Mouse (Mus musculus): ENCODE measurements around the gene Ddx39b. TPM values are rescaled to one million over a fixed set of nuclear protein-coding genes. Genes with fewer than 3 reads are reported as not detected.
"Not testable (repeated sequence)": the region's sequence is repeated elsewhere in the genome, so short reads cannot be mapped to it uniquely, and the experiment has no call there.

The Ddx39b gene
- polyA plus RNA-seq, 1 experiment from 2014 or later: 672 TPM

DNA sequence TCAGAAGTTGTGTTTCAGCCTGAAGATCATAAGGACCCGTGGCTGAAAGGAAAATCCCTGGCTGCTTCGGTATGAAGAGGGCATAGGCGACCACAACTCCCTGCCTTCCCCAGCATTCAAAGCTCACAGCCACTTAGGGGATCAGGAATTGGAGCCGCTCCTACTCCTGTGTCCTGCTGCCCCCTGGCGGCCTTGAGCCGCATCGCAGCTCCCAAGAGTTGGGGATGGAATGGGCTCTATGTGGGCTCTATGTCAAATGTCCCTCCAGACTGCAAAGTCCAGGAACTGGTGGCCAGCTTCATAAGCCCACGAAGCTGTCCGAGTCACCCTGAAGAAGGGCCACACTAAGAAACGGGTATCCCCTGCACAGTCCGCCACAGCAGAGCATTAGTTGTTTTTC, 33.2 kb downstream of the Ddx39b start:
- Histone ChIP-seq H3K27ac (ENCODE audit: low read depth, low read length) (no peak overlapping the region), H3K36me3 (ENCODE audit: control insufficient read depth, insufficient read depth, low read length) (no peaks in the 10 kb centered on the region), H3K9ac (ENCODE audit: low read length) (no peak overlapping the region), H3K4me2 (ENCODE audit: low read depth) (no peak overlapping the region), H3K27me3 (ENCODE audit: control insufficient read depth, insufficient read depth, low read length) (0 out of 2 replicates have a peak, but pooled peaks cover 6% of the 10 kb centered on the region), H3K4me1 (ENCODE audit: control insufficient read depth, insufficient read depth, low read length) (no peaks in the 10 kb centered on the region), H3K9me3 (ENCODE audit: control insufficient read depth, low read length) (no peaks in the 10 kb centered on the region), H3K4me3 (ENCODE audit: low read depth, low read length) (no peak overlapping the region)
- ATAC-seq (ENCODE audit: insufficient read depth, low FRiP score, low TSS enrichment): 0 out of 2 replicates have a peak, but pooled peaks have one; percentile 6
- 7% methylated on average over 11 of the region's 11 CpGs for WGBS
- DNase-seq (ENCODE audit: low spot score): peak; percentile 88

DNA sequence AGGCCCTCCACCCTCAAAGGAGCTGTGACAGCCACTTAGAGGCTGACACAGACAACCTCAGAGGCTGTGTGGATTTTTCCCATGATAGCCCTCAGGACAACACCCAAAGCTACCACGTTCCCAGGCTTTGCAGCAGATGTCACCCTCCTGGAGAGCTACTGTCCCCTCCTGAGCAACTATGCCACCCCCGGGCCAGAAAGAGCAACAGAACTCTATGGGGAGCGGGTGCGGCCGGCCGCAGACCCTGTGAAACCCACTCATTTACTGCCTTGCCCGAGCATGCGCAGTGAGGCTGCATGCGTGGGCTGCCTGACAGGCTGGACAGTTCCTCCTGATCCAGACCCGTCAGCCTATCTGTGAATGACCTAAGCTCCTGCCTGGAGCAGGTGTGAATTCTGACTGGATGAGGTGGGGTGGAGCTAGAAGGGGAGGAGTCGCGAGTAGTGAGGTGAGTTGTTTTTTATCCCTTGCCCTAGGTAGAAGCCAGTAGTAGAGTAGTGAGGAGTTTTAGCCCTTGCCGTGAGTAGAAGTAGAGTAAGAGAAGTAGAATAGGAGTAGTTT, 34.8 kb downstream of the Ddx39b start:
- no peaks in the 10 kb centered on the region for H3K9me3 ChIP-seq (ENCODE audit: control insufficient read depth, low read length)
- H3K4me2 ChIP-seq (ENCODE audit: low read depth): no peak overlapping the region
- no peak overlapping the region for H3K4me3 ChIP-seq (ENCODE audit: low read depth, low read length)
- no peak for ATAC-seq (ENCODE audit: insufficient read depth, low FRiP score, low TSS enrichment)
- H3K9ac ChIP-seq (ENCODE audit: low read length): no peak overlapping the region
- WGBS: 21% methylated on average over 13 of the region's 13 CpGs
- H3K36me3 ChIP-seq (ENCODE audit: control insufficient read depth, insufficient read depth, low read length): no peaks in the 10 kb centered on the region
- no peak overlapping the region for H3K27ac ChIP-seq (ENCODE audit: low read depth, low read length)
- H3K4me1 ChIP-seq (ENCODE audit: control insufficient read depth, insufficient read depth, low read length): no peaks in the 10 kb centered on the region
- DNase-seq (ENCODE audit: low spot score): no peak
- H3K27me3 ChIP-seq (ENCODE audit: control insufficient read depth, insufficient read depth, low read length): 0 out of 2 replicates have a peak, but pooled peaks cover 6% of the 10 kb centered on the region

GRCm38 (mm10) chr17:35278049-35278448, 36.5 kb downstream of the Ddx39b start:
- Histone ChIP-seq H3K9ac (ENCODE audit: low read length) (no peak overlapping the region), H3K4me3 (ENCODE audit: low read depth, low read length) (no peak overlapping the region), H3K27ac (ENCODE audit: low read depth, low read length) (no peak overlapping the region), H3K36me3 (ENCODE audit: control insufficient read depth, insufficient read depth, low read length) (no peaks in the 10 kb centered on the region), H3K27me3 (ENCODE audit: control insufficient read depth, insufficient read depth, low read length) (0 out of 2 replicates have a peak, but pooled peaks cover 6% of the 10 kb centered on the region), H3K4me2 (ENCODE audit: low read depth) (no peak overlapping the region), H3K4me1 (ENCODE audit: control insufficient read depth, insufficient read depth, low read length) (no peaks in the 10 kb centered on the region), H3K9me3 (ENCODE audit: control insufficient read depth, low read length) (no peaks in the 10 kb centered on the region)
- 91% methylated on average over 8 of the region's 8 CpGs for WGBS
- ATAC-seq (ENCODE audit: insufficient read depth, low FRiP score, low TSS enrichment) (no peak), DNase-seq (ENCODE audit: low spot score) (no peak)

GRCm38 (mm10) chr17:35278957-35279688, 37.6 kb downstream of the Ddx39b start:
- ATAC-seq (ENCODE audit: insufficient read depth, low FRiP score, low TSS enrichment): no peak
- no peak overlapping the region for H3K9ac ChIP-seq (ENCODE audit: low read length)
- whole genome bisulfite sequencing: 90% methylated on average over 13 of the region's 13 CpGs
- H3K36me3 ChIP-seq (ENCODE audit: control insufficient read depth, insufficient read depth, low read length): no peaks in the 10 kb centered on the region
- no peak for DNase-seq (ENCODE audit: low spot score)
- H3K4me3 ChIP-seq (ENCODE audit: low read depth, low read length): no peak overlapping the region
- no peaks in the 10 kb centered on the region for H3K9me3 ChIP-seq (ENCODE audit: control insufficient read depth, low read length)
- no peak overlapping the region for H3K4me2 ChIP-seq (ENCODE audit: low read depth)
- H3K27me3 ChIP-seq (ENCODE audit: control insufficient read depth, insufficient read depth, low read length): 0 out of 2 replicates have a peak, but pooled peaks cover 6% of the 10 kb centered on the region
- no peaks in the 10 kb centered on the region for H3K4me1 ChIP-seq (ENCODE audit: control insufficient read depth, insufficient read depth, low read length)
- no peak overlapping the region for H3K27ac ChIP-seq (ENCODE audit: low read depth, low read length)

- H3K9ac ChIP-seq (ENCODE audit: low read length): no peak overlapping the region
- whole genome bisulfite sequencing: 78% methylated on average over 3 of the region's 3 CpGs
- H3K27me3 ChIP-seq (ENCODE audit: control insufficient read depth, insufficient read depth, low read length): 0 out of 2 replicates have a peak, but pooled peaks cover 6% of the 10 kb centered on the region
- no peaks in the 10 kb centered on the region for H3K4me1 ChIP-seq (ENCODE audit: control insufficient read depth, insufficient read depth, low read length)
- DNase-seq (ENCODE audit: low spot score) (no peak), ATAC-seq (ENCODE audit: insufficient read depth, low FRiP score, low TSS enrichment) (no peak)
- H3K9me3 ChIP-seq (ENCODE audit: control insufficient read depth, low read length): no peaks in the 10 kb centered on the region
- H3K4me2 ChIP-seq (ENCODE audit: low read depth): no peak overlapping the region
- H3K4me3 ChIP-seq (ENCODE audit: low read depth, low read length): no peak overlapping the region
- H3K36me3 ChIP-seq (ENCODE audit: control insufficient read depth, insufficient read depth, low read length): no peaks in the 10 kb centered on the region
- no peak overlapping the region for H3K27ac ChIP-seq (ENCODE audit: low read depth, low read length)
Observed at GRCm38 (mm10) chr17:35280276-35280675, 38.7 kb downstream of the Ddx39b start.

- Histone ChIP-seq H3K4me1 (ENCODE audit: control insufficient read depth, insufficient read depth, low read length) (no peaks in the 10 kb centered on the region), H3K27ac (ENCODE audit: low read depth, low read length) (no peak overlapping the region)
- ATAC-seq (ENCODE audit: insufficient read depth, low FRiP score, low TSS enrichment): no peak
Observed at GRCm38 (mm10) chr17:35285431-35285830, 43.9 kb downstream of the Ddx39b start.

DNA sequence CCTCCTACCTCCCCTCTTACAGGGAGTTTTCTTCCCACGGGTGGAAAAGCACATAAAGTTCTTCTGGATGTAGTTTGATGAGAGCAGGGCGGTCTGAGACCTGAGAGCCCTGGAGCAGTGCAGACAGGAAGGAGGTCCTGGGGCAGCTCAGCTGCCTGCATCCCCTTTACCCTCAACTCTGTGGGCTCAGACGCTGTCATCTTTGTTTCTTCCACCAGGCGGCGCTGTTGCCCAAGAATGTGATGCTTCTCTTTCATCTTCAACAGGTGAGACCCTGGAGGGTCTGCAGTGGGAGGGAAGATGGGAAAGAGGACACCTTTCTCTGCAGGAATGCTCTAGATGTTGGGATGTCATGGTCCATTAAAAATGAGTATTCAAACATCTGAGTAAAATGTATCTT, 54.2 kb downstream of the Ddx39b start:
- not testable (repeated sequence) for ATAC-seq (ENCODE audit: insufficient read depth, low FRiP score, low TSS enrichment); H3K27me3 ChIP-seq (ENCODE audit: control insufficient read depth, insufficient read depth, low read length); H3K9me3 ChIP-seq (ENCODE audit: control insufficient read depth, low read length); H3K27ac ChIP-seq (ENCODE audit: low read depth, low read length); H3K4me2 ChIP-seq (ENCODE audit: low read depth); H3K36me3 ChIP-seq (ENCODE audit: control insufficient read depth, insufficient read depth, low read length); H3K4me1 ChIP-seq (ENCODE audit: control insufficient read depth, insufficient read depth, low read length); H3K4me3 ChIP-seq (ENCODE audit: low read depth, low read length); H3K9ac ChIP-seq (ENCODE audit: low read length)
- DNase-seq (ENCODE audit: low spot score): peak; percentile 38
- 5% methylated on average over 5 of the region's 5 CpGs for WGBS

More at GRCm38 (mm10) chr17:35285431-35285830, 43.9 kb downstream of the Ddx39b start:
- no peaks in the 10 kb centered on the region for H3K36me3 ChIP-seq (ENCODE audit: control insufficient read depth, insufficient read depth, low read length)
- H3K4me2 ChIP-seq (ENCODE audit: low read depth): no peak overlapping the region
- no peaks in the 10 kb centered on the region for H3K9me3 ChIP-seq (ENCODE audit: control insufficient read depth, low read length)
- H3K27me3 ChIP-seq (ENCODE audit: control insufficient read depth, insufficient read depth, low read length): no peaks in the 10 kb centered on the region
- H3K4me3 ChIP-seq (ENCODE audit: low read depth, low read length): no peak overlapping the region
- no peak overlapping the region for H3K9ac ChIP-seq (ENCODE audit: low read length)
- DNase-seq (ENCODE audit: low spot score): no peak

GRCm38 (mm10) chr17:35300261-35300945, 58.9 kb downstream of the Ddx39b start:
- not testable (repeated sequence) for H3K4me1 ChIP-seq (ENCODE audit: control insufficient read depth, insufficient read depth, low read length); H3K27ac ChIP-seq (ENCODE audit: low read depth, low read length); H3K9ac ChIP-seq (ENCODE audit: low read length); H3K9me3 ChIP-seq (ENCODE audit: control insufficient read depth, low read length); ATAC-seq (ENCODE audit: insufficient read depth, low FRiP score, low TSS enrichment); DNase-seq (ENCODE audit: low spot score); H3K4me3 ChIP-seq (ENCODE audit: low read depth, low read length); H3K36me3 ChIP-seq (ENCODE audit: control insufficient read depth, insufficient read depth, low read length); H3K4me2 ChIP-seq (ENCODE audit: low read depth); H3K27me3 ChIP-seq (ENCODE audit: control insufficient read depth, insufficient read depth, low read length)
- 88% methylated on average over 7 of the region's 7 CpGs for WGBS
